Mouse (Mus musculus): ENCODE results near the gene Ccl5. TPM values are rescaled to one million over a fixed set of nuclear protein-coding genes. Genes with fewer than 3 reads are reported as not detected.

Ccl5 gene
- total RNA-seq, 2 experiments from 2014 or later = not detected

GRCm38 (mm10) chr11:83544214-83544613 is 13.9 kb upstream of the Ccl5 start:
- DNase-seq (ENCODE audit: low spot score in 2 of 2) = peak in 1 of 2 experiments; percentile 8
- intact Hi-C loops (cut with DNase I) = no loop called here

DNA sequence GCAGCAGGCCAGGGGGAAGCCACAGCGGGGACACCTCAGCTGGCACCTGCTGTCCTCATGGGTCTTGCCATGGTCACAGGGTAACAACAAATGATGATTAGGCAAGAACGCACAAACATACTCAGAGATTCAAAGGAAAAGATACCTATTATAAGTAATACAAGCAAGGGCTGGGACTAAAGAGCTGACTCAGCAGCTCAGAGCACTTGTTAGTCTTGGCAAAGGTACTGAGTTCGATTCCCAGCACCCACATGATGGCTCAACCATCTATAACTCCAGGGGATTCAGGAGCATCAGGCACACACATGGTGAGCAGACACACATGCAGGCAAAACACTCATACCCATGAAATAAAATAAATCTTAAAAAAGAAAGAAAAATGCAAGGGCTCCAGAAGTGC is 11.1 kb upstream of the Ccl5 start:
- intact Hi-C loops (cut with DNase I) = no loop called here
- no peak for DNase-seq (ENCODE audit: low spot score in 2 of 2)

- intact Hi-C loops (cut with DNase I) = no loop called here
Measured at GRCm38 (mm10) chr11:83540931-83541330, 10.6 kb upstream of the Ccl5 start.

DNA sequence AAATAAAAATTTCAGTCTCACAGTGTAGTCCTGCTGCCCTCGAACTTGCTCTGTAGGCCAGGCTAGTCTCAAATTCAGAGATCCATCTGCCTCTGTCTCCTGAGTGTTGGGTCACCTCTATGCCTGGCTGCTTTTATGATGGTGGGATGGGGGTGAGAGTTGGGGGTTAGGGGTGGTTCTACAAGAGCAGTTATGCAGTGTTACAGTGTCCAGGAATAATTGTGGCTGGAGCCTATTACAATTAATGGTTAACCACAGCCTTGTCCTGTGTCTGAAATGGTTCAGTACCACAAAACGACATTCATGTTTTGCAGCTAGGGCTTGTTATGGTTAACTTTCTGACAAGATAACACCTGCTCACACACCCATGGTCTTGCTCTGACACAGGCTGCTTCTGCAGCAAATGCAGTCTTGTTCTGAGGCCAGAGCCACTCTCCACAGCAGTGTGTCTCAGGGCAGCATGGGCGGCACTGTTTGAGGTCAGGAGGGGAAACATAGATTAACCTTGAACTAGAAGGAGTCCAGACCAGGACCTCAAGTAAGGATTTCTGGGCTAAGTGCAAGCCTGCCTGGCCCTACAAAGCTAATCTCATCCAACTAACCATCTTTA is 8.5 kb upstream of the Ccl5 start:
- no peak for DNase-seq (ENCODE audit: low spot score in 2 of 2)
- intact Hi-C loops (cut with DNase I) = no loop called here

More at GRCm38 (mm10) chr11:83540931-83541330, 10.6 kb upstream of the Ccl5 start:
- no peak for DNase-seq (ENCODE audit: low spot score in 2 of 2)

DNA sequence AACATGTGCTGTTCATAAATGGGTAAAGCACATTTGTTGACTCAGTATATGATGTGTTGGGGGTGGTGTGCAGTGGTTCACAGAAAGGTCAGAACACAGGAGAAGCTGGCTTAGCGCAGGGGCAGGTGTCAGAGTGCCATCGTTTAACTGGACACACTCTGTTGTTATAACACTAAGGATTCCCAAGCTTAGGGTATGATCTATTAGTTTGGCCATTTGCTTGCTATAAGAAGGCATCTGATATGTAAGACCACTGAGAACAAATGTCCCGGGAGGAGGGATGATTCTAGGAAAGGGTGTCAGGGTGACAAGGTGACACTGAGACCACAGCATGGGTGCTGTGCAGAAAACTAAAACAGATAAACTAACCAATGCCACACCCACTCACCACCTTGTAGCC is 6.5 kb upstream of the Ccl5 start:
- no peak for DNase-seq (ENCODE audit: low spot score in 2 of 2)

GRCm38 (mm10) chr11:83534609-83535423 is 4.5 kb upstream of the Ccl5 start:
- DNase-seq (ENCODE audit: low spot score in 2 of 2) = peak; percentile 64 to 74
- intact Hi-C loops (cut with DNase I) = no loop called here

More for the DNA sequence above, 6.5 kb upstream of the Ccl5 start:
- intact Hi-C loops (cut with DNase I) = no loop called here

- DNase-seq (ENCODE audit: low spot score in 2 of 2) = no peak
- intact Hi-C loops (cut with DNase I) = no loop called here
Measured at GRCm38 (mm10) chr11:83534143-83534542, 3.8 kb upstream of the Ccl5 start.

GRCm38 (mm10) chr11:83533192-83533591 is 2.9 kb upstream of the Ccl5 start:
- intact Hi-C loops (cut with DNase I) = no loop called here
- DNase-seq (ENCODE audit: low spot score in 2 of 2) = no peak

- DNase-seq (ENCODE audit: low spot score in 2 of 2) = peak in 1 of 2 experiments; percentile 62
- intact Hi-C loops (cut with DNase I) = no loop called here
Measured at GRCm38 (mm10) chr11:83529024-83529423, 1.3 kb downstream of the Ccl5 start.

GRCm38 (mm10) chr11:83522075-83522474 is 8.2 kb downstream of the Ccl5 start, which contains the start of gene Heatr9:
Gene Heatr9 (minus strand): TSS chr11:83522175.
- intact Hi-C loops (cut with DNase I) = no loop called here

DNA sequence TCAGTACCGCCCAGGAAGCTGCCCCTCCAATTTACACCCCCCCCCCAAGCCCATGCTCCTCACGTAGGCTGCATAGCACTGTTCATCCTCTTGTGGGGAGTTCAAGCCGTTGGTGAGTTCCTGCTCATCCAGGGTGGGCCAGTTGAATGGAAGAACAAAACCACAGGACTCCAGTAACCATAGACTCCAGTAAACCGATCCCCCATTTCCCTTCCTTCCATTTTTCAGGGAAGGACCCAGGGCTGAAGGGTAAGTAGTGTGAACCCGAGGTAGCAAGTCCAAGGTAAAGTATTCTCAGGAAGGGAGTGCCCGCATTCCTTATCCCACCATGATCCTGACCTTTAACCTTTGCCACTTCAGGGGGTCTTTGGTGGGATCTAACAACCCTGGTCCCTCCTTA is 11.9 kb downstream of the Ccl5 start:
- intact Hi-C loops (cut with DNase I) = no loop called here
- no peak for DNase-seq (ENCODE audit: low spot score in 2 of 2)

More at GRCm38 (mm10) chr11:83522075-83522474, 8.2 kb downstream of the Ccl5 start, which contains the start of gene Heatr9:
- DNase-seq (ENCODE audit: low spot score in 2 of 2) = no peak

- DNase-seq (ENCODE audit: low spot score in 2 of 2) = no peak
- intact Hi-C loops (cut with DNase I) = no loop called here
Measured at GRCm38 (mm10) chr11:83517153-83517552, 13.2 kb downstream of the Ccl5 start.

DNA sequence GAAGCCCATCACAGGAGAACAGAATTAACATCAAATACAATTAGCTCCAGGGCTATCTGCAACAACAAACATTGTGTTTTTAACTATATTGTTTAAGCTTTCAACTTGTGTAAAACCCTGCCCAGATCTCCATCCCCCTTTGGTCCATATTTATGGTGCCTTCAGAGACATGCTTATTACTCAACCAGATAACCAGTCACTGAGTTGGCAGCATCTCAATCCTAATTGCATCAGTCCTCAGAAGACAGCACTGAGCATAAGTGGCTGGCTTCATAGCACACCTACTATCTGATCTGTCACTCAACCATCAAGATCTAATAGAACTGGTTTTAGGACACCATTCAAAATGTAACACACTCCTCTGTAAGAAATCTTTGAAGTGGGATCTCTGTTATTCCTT is 20.8 kb downstream of the Ccl5 start:
- DNase-seq (ENCODE audit: low spot score in 2 of 2) = no peak
- intact Hi-C loops (cut with DNase I) = no loop called here

DNA sequence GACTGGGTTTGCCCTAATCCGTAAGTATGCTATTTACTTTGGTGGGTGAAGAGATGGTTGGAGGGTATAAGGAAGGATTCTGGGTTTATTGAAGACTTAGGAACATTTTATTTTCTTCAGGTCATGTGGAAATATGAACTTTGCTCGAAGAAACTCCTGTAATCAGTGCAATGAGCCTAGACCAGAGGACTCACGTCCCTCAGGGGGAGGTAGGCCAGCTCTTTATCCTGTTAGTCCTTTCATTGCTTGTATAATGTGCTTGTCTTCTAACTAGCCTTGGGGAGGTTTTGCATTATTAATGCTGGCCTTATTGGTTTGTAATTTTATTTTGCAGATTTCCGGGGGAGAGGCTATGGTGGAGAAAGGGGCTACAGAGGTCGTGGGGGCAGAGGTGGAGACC is 26.0 kb downstream of the Ccl5 start:
- no peak for DNase-seq (ENCODE audit: low spot score in 2 of 2)
- intact Hi-C loops (cut with DNase I) = no loop called here

DNA sequence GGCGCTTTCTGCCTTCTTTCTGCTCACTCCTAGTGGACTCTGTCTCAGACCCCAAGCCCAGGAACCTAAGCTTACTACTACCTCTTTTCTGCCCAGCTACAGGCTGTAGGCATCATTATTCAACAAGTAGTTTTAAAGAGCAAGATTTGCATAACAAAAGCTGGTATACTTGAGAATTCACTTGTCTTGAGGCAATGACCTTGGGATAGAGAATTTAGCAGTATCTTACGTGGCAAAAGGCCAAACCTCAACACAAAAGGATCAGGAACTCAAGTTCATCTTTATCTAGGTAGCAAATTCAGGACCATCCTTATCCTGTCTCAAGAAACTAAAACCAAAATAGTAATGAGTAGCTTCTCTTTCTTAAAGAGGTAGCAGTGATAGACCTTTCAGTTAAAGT is 34.7 kb downstream of the Ccl5 start:
- no peak for DNase-seq (ENCODE audit: low spot score in 2 of 2)
- intact Hi-C loops (cut with DNase I) = no loop called here

DNA sequence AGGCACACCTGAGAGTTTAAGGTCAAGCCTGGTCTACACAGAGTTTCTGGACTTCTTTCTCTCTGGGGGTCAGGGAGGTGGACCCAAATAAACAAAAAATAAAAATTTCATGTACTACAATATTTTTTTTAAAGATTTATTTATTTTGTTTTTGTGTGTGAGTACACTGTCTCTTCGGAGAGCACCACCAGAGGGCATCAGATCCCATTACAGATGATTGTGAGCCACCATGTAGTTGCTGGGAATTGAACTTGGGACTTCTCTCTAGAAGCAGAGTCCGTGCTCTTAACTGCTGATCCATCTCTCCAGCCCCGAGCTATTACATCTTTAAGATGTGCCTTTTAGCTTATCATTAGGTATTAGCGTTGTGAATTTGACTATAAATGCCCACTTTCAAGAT is 38.8 kb downstream of the Ccl5 start:
- intact Hi-C loops (cut with DNase I) = no loop called here

More for the DNA sequence above, 38.8 kb downstream of the Ccl5 start:
- DNase-seq (ENCODE audit: low spot score in 2 of 2) = no peak

Other genes starting within 250 kb of the Ccl5 start
- gene Slfn14, start 243.8 kb downstream of the Ccl5 start, total RNA-seq (2021) = not detected
- 100 to 1,000 TPM; 291 to 311 TPM for gene Ap2b1, start 231.5 kb downstream of the Ccl5 start, total RNA-seq (2021)
- 10 to 100 TPM in 1 of 2 experiments, 1 to 10 TPM in 1; 9.5 to 11.6 TPM for gene Pex12, start 227.9 kb downstream of the Ccl5 start, total RNA-seq (2021)
- gene Rasl10b, start 121.4 kb downstream of the Ccl5 start, total RNA-seq (2021) = 100 to 1,000 TPM; 258 to 277 TPM
- under 1 TPM in 1 of 2 experiments, not detected in 1; 0.18 TPM for gene Gas2l2, start 101.1 kb downstream of the Ccl5 start, total RNA-seq (2021)
- not detected for gene 1700020L24Rik, start 92.8 kb downstream of the Ccl5 start, total RNA-seq (2021)
- gene Mmp28, start 67.4 kb downstream of the Ccl5 start, total RNA-seq (2021) = 1 to 10 TPM; 3.9 to 4.3 TPM
- 10 to 100 TPM; 48.4 to 65.7 TPM for gene Taf15, start 57.4 kb downstream of the Ccl5 start, total RNA-seq (2021)
- not detected for gene Heatr9, start 8.3 kb downstream of the Ccl5 start, total RNA-seq (2021)
- 1 to 10 TPM; 3.6 to 7.9 TPM for gene Ccl9, start 48.1 kb upstream of the Ccl5 start, total RNA-seq (2021)
- gene Ccl6, start 62.6 kb upstream of the Ccl5 start, total RNA-seq (2021) = 1 to 10 TPM; 1.7 to 2.4 TPM
- gene Rpl9-ps1, start 115.1 kb upstream of the Ccl5 start, total RNA-seq (2021) = not detected
- gene Ccl3, start 118.8 kb upstream of the Ccl5 start, total RNA-seq (2021) = not detected
- not detected for gene Ccl4, start 132.1 kb upstream of the Ccl5 start, total RNA-seq (2021)
- not detected for gene Wfdc17, start 173.5 kb upstream of the Ccl5 start, total RNA-seq (2021)
- gene Wfdc18, start 178.5 kb upstream of the Ccl5 start, total RNA-seq (2021) = 1 to 10 TPM; 1.9 to 3.1 TPM
- gene Wfdc21, start 216.4 kb upstream of the Ccl5 start, total RNA-seq (2021) = not detected
- gene Heatr6, start 223.2 kb upstream of the Ccl5 start, total RNA-seq (2021) = 10 to 100 TPM; 12.3 to 14.8 TPM

All from left cerebral cortex, postnatal 25 days (tissue).